Mouse (Mus musculus) liver, adult 2 months (tissue): ENCODE measurements around the gene Atp1b3.

Experiments used
- CTCF ChIP-seq: fragments of 200-500 bp; IDR thresholded peaks from 2 replicates; pipeline ENCODE4 v1.5.1; 2011; ENCODE audit warnings: low read depth, low read length, control low read depth
- POLR2A ChIP-seq: fragments of 200-500 bp; IDR thresholded peaks from 2 replicates; pipeline ENCODE4 v1.6.1; 2011; ENCODE audit warnings: low read length, control low read depth; ENCODE audit not compliant: insufficient read depth; ENCODE audit errors: extremely low read depth

GRCm38 (mm10) chr9:96364141-96364838, at the start of gene Atp1b3:
- TF ChIP-seq POLR2A (peak; percentile 86), CTCF (no peak)
